Mouse (Mus musculus) gastrocnemius, adult 2 months (tissue): ENCODE data around the gene Syce1. TPM values are rescaled to one million over a fixed set of nuclear protein-coding genes. Genes with fewer than 3 reads are reported as not detected.
"Not testable (repeated sequence)": the region's sequence is repeated elsewhere in the genome, so short reads cannot be mapped to it uniquely, and the experiment has no call there.

Experiments used
- DNase-seq: peaks from one replicate; pipeline ENCODE4 v3.0.0; 2022
- H3K27ac ChIP-seq: fragments of 200-600 bp; 2 replicates; pipeline ENCODE4 v1.8.1; 2022; ENCODE audit warnings: mild to moderate bottlenecking
- H3K4me3 ChIP-seq: fragments of 200-600 bp; 2 replicates; pipeline ENCODE4 v1.8.1; 2022; ENCODE audit warnings: mild to moderate bottlenecking, moderate library complexity
- CTCF ChIP-seq: fragments of 200-600 bp; IDR thresholded peaks from 2 replicates; pipeline ENCODE4 v1.8.1; 2022; ENCODE audit warnings: antibody characterized with exemption, mild to moderate bottlenecking, moderate library complexity
- intact Hi-C: fragments of 180-260 bp; cut with DNase I; formaldehyde crosslinking; loops from one replicate; pipeline ENCODE4 v1.15.1; 2025
- total RNA-seq, 2 experiments: library from RNA; stranded (reverse); gene quantifications; 2 replicates each; pipeline ENCODE4 v1.2.3; 2021

Gene Syce1
- total RNA-seq, 2 experiments from 2014 or later = not detected

DNA sequence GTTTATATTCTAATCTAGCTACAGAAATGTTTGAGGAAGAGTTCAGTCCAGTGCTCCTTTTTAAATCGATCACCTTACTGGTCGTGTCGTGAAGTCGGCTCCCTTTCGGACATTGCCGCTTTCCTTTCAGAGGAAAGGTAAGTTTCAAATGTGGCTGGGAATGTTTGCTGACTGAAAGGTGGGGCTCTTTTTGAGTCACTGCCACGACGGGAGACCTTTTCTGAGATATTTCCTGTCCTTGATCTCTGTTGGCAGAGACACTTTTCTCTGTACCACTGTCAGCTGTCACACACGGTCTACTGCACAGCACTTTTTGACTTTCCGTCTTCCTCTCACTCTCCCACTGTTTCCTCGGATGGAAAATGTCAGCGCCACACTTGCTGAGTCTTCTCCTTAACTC, 25.2 kb upstream of the Syce1 start:
- H3K4me3 ChIP-seq = no peak overlapping the region
- H3K27ac ChIP-seq = no peak overlapping the region
- no peak for DNase-seq

DNA sequence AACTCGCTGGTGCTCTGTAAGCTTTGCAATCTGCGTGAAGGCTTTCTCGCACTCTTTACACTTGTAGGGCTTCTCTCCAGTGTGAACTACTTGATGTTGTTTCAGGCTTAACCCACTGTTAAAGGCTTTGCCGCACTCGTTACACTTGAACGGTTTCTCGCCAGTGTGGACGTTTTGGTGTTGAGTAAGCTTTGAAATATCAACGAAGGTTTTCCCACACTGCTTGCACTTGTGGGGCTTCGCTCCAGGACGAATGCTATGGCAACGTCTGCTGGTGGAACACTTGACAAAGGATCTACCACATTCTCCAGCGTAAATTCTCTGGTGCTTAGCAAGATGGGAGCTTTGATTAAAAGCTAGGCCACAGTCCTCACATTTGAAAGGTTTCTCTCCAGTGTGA, 24.1 kb upstream of the Syce1 start:
- no peak for DNase-seq
- intact Hi-C loops = no loop called here
- no peak overlapping the region for H3K4me3 ChIP-seq
- TF ChIP-seq CTCF = no peak
- H3K27ac ChIP-seq = no peak overlapping the region

More for the DNA sequence above, 25.2 kb upstream of the Syce1 start:
- no peak for TF ChIP-seq CTCF
- intact Hi-C loops = no loop called here

DNA sequence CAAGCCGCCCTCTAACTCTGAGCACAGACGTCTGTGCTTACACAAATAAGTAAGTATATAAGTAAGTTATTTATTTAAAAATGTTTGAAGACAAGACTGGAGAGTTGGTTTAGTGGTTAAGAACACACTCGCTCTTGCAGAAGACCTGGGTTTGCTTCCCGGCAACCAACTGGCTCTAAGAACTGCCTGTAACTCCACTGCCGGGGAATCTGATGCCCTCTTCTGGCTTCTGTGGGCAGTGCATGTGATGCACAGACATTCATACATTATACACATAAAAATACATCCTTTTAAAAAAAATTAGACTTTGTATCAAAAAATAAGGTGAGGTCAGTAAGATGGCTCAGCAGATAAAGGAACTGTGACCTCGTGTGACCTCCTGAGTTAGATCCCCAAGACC, 22.8 kb upstream of the Syce1 start:
- intact Hi-C loops = no loop called here
- TF ChIP-seq CTCF = no peak

GRCm38 (mm10) chr7:140805704-140806103, 18.1 kb upstream of the Syce1 start:
- TF ChIP-seq CTCF = peak; percentile 34; the same call in 1 of the 2 replicates
- no peak overlapping the region for H3K4me3 ChIP-seq
- intact Hi-C loops = no loop called here
- DNase-seq = no peak
- no peak overlapping the region for H3K27ac ChIP-seq

More for the DNA sequence above, 22.8 kb upstream of the Syce1 start:
- Histone ChIP-seq H3K27ac (no peak overlapping the region), H3K4me3 (no peak overlapping the region)
- no peak for DNase-seq

DNA sequence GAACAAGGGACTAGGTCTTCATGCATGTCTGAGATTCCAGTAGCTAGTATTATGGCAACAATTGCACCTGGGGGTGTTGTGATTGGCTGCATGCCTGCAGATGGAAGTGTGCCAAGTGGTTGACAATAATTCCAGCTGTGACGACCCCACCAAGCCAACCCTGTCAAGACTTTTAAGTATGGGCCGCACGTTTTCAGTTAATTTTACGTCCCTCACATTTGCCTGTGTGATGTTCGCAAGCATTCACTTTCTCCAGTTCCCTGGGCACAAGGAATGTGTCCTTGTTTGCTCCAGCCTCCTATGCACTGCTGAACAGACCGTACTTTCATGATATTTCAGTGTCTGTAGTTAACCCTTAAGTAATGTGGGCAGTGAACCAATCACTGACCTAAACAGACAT, 15.0 kb upstream of the Syce1 start:
- no peak for DNase-seq
- H3K27ac ChIP-seq = no peak overlapping the region
- intact Hi-C loops = no loop called here
- no peak for TF ChIP-seq CTCF
- no peak overlapping the region for H3K4me3 ChIP-seq

DNA sequence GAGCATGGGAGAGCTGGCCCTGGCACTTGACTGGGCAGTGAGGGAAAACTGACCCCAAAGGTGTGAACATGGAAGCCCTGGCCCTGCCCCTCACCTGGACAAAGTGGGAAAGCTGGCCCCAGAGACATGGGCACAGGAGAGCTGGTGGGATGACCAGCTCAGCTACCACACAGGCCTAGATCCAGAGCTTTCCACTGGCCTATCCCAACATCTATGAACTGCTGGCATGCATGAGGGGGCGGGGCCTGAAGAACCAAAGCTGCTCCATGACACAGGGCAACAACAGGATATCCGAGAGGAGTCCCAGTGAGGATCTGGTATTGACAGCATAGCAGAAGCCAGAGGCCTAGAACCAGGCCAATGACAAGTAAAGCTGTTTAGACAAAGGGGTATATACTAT, 10.6 kb upstream of the Syce1 start:
- no peak for TF ChIP-seq CTCF

GRCm38 (mm10) chr7:140797619-140798018, 10.0 kb upstream of the Syce1 start:
- no peak overlapping the region for H3K4me3 ChIP-seq
- intact Hi-C loops = no loop called here
- no peak for DNase-seq
- no peak for TF ChIP-seq CTCF
- no peak overlapping the region for H3K27ac ChIP-seq

More for the DNA sequence above, 10.6 kb upstream of the Syce1 start:
- intact Hi-C loops = no loop called here
- no peak for DNase-seq
- Histone ChIP-seq H3K27ac (no peak overlapping the region), H3K4me3 (no peak overlapping the region)

- no peak for TF ChIP-seq CTCF
- no peak for DNase-seq
- intact Hi-C loops = no loop called here
- Histone ChIP-seq H3K4me3 (no peak overlapping the region), H3K27ac (no peak overlapping the region)
Measured at GRCm38 (mm10) chr7:140793541-140793940, 5.9 kb upstream of the Syce1 start.

DNA sequence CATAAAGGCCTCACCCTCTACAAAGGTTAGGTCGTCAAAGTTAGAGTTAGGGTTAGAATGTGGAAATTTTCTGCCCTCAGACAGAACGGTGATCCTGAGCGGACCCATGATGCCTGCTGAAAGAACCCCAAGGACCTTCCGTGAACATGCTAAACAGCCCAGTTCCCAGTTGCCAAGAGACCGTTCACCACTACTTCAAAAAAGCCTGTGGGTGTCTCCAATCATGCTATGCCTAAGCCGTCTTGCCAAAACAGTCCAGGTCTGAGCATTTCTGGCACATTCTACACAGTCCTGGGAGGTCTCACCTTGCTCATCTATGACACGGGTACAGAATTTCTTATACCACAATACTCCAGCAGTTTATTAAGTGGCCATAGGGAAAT, 392 bp upstream of the Syce1 start:
- intact Hi-C loops = no loop called here
- TF ChIP-seq CTCF = no peak
- DNase-seq = no peak
- Histone ChIP-seq H3K27ac (no peak overlapping the region), H3K4me3 (no peak overlapping the region)

DNA sequence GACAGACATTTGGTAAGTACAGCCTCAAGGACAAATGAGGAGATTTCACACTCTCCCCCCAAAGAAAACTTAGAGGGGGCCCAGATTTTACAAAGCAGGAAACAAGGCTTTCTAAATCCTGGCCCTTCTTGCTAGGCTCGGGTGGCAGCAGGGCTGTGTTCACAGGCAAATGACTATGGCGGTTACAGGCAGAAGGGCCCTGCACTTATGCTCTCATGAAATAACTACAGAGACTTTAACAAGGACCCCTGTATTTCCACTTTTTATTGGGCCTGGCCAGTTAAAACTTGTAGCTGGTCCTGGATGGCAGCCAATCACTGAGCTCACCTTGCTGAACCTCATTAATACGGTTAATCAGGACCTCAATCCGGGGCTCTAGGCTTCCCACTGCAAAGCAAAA, 7.1 kb downstream of the Syce1 start:
- no peak for TF ChIP-seq CTCF
- intact Hi-C loops = no loop called here
- no peak overlapping the region for H3K27ac ChIP-seq
- H3K4me3 ChIP-seq = no peak overlapping the region
- DNase-seq = no peak

DNA sequence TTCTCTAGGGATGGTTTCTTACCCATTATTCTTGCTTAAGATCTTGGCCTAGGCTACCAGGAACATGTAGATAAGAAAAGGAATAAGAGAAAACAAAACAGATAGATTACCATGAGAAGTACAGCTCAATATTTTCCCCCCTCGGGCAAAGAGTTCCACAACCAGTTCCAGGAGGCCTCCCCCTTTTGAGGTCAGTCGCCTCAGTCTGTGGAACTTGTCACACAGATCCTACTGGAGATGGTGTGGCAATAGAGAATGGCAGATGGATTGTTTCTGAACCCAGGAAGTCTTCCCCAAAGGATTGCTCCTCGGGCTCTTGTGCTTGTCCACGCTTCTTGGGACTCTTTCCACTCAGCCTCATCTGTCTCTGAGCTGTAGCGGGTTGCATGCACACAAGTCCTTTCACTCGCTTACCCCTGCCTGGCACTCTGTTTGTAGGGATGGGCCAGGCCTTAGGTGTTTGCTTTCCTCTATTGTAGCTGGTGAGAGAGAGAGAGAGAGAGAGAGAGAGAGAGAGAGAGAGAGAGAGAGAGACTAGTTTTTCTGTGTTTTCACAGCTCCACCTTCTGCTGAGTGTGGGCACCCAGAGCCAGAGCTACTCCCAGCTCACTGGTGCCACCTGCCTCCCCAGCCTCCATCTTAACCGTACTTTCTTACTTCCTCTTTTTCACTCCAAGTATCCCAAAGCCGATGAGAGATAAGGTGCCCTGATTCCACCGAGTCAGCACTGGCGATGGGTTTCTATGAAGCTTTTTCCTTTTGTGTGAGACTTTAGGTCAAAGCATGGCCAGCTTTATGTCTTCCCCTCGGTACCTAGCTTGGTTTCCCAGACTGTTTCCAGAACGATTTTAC, 21.5 kb downstream of the Syce1 start:
- DNase-seq = no peak

DNA sequence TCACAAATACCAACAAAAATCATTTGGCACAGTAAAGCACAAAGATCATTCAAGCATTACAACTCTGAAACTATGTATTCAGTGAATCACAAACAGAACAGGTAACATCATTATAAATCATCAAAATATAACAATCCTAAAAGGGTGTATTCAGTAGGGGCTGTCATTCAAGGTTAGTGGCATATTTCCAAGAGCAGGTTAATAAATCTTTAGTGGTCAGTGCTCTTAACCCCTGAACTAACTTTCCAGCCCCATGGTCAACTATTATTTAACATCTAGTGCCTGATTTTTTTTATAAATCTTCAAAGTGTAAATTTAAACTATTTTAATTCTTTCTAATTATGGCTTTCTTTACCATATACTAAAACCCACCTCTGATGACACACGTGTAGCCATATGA, 22.3 kb downstream of the Syce1 start:
- DNase-seq, H3K4me3 ChIP-seq, intact Hi-C loops, H3K27ac ChIP-seq: not testable (repeated sequence)

More for the DNA sequence above, 21.5 kb downstream of the Syce1 start:
- intact Hi-C loops = no loop called here
- Histone ChIP-seq H3K4me3 (no peak overlapping the region), H3K27ac (no peak overlapping the region)
- TF ChIP-seq CTCF = no peak

GRCm38 (mm10) chr7:140763447-140764020, 24.1 kb downstream of the Syce1 start, which contains the start of gene Cyp2e1:
Gene Cyp2e1, plus strand, starts transcription at chr7:140763739.
- H3K4me3 ChIP-seq = no peak within 1 kb of the TSS
- DNase-seq = no peak
- intact Hi-C loops = no loop called here
- H3K27ac ChIP-seq = no peak within 1 kb of the TSS
- no peak for TF ChIP-seq CTCF

DNA sequence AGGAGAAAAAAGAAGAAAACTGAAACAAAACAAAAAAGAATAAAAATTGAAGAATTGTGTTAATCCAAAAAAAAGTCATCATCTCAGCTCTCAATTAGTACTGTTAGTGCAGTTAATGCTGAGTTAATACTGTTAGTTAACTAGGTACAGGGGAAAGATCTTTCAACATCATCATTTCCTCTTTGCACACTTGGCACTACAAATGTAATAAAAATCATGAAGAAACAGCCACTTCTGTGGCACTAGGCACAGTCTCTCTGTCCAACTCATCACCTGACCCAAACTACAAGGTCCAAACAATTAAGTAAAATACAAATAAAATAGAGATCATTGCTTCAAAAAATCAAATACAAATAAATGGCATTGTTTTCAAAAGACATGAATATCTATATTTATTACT, 27.0 kb downstream of the Syce1 start:
- Histone ChIP-seq H3K27ac (no peak overlapping the region), H3K4me3 (no peak overlapping the region)
- no peak for TF ChIP-seq CTCF
- intact Hi-C loops = no loop called here
- DNase-seq = no peak
